Mouse (Mus musculus) small intestine, adult 2 months (tissue): ENCODE data around the gene Ppard. TPM values are rescaled to one million over a fixed set of nuclear protein-coding genes. Genes with fewer than 3 reads are reported as not detected.
A peak's percentile ranks its signal among the peaks of the same experiment; 100 is the strongest.

Experiments used
- H3K27ac ChIP-seq: fragments of 200-500 bp; 2 replicates; pipeline ENCODE4 v1.5.1; 2012; ENCODE audit warnings: low read depth, low read length, control low read depth, inconsistent platforms; ENCODE audit not compliant: insufficient read depth
- H3K27me3 ChIP-seq: fragments of 200-500 bp; 2 replicates; pipeline ENCODE4 v1.6.1; 2012; ENCODE audit warnings: mild to moderate bottlenecking, moderate library complexity, low read length, inconsistent platforms; ENCODE audit not compliant: control insufficient read depth, insufficient read depth
- H3K36me3 ChIP-seq: fragments of 200-500 bp; 2 replicates; pipeline ENCODE4 v1.6.1; 2012; ENCODE audit warnings: mild to moderate bottlenecking, low read length, control low read depth, inconsistent platforms; ENCODE audit not compliant: control insufficient read depth, insufficient read depth
- H3K4me1 ChIP-seq: fragments of 200-500 bp; 2 replicates; pipeline ENCODE4 v1.6.1; 2012; ENCODE audit warnings: low read length, inconsistent platforms, mixed read lengths; ENCODE audit not compliant: control insufficient read depth, insufficient read depth, insufficient read length
- H3K4me3 ChIP-seq: fragments of 200-500 bp; 2 replicates; pipeline ENCODE4 v1.5.1; 2012; ENCODE audit warnings: low read depth, mild to moderate bottlenecking, control low read depth, inconsistent platforms, low read length, moderate library complexity
- CTCF ChIP-seq: fragments of 200-500 bp; IDR thresholded peaks from 2 replicates; pipeline ENCODE4 v1.5.1; 2012; ENCODE audit warnings: low read depth, mild to moderate bottlenecking, control low read depth, inconsistent platforms, low read length, moderate library complexity, mixed read lengths; ENCODE audit not compliant: insufficient replicate concordance, insufficient read length; ENCODE audit errors: extremely low read depth
- POLR2A ChIP-seq: fragments of 200-500 bp; IDR thresholded peaks from 2 replicates; pipeline ENCODE4 v1.6.1; 2012; ENCODE audit warnings: low read depth, mild to moderate bottlenecking, control low read depth, inconsistent platforms, low read length, moderate library complexity
- WGBS: fragments of 180-500 bp; shearing (Covaris S2); methylation state at CpG from one replicate; pipeline ENCODE4 v1.1.7; 2018; 5-methylcytosine and 5-hydroxymethylcytosine counted together
- polyA plus RNA-seq: library from polyadenylated mRNA; depleted of rRNA; stranded (reverse); fragments of >200 nt; gene quantifications from 2 replicates; pipeline ENCODE4 v1.2.3, GENCODE M21; 2012; rRNA removed

Gene Ppard
- 118 and 203 TPM in 2 replicates for polyA plus RNA-seq

DNA sequence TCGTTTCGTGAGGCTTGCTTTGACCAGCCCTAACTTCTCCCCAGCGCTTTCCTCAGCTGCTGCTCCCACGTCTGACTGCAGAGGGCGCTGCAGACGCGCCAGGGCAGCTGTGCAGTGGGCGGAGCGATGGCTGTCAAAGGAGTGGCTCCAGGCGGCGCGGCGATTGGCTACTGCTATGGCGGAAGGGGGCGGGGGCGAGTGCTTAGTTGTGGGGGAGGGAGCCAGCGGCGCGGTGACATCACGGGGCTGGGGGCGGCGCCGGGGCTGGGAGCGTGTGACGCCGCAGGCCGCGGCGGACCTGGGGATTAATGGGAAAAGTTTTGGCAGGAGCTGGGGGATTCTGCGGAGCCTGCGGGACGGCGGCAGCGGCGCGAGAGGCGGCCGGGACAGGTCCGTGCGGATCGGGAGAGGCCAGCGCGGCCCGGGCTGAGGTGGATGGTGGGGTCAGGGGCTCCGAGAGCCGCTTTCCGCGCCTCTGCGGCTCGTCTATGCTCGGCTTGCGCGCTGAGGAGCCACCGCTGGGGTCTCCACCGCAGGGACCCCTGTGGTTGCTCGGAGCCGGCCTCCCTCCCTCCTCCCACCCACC lies at the start of gene Ppard:
Gene Ppard (plus strand): TSS at position 226 of the 586 bp plus-strand sequence.
- H3K4me1 ChIP-seq = peaks cover 38% of the 10 kb centered on the region
- H3K4me3 ChIP-seq = peak within 1 kb of the TSS; percentile 96
- TF ChIP-seq POLR2A (peak; percentile 88; the same call in 1 of the 2 replicates), CTCF (peak; percentile 96)
- H3K27me3 ChIP-seq = no peaks in the 10 kb centered on the region
- peaks cover 10% of the 10 kb centered on the region for H3K36me3 ChIP-seq
- under 1% methylated on average over 57 of the region's 57 CpGs for WGBS
- peak within 1 kb of the TSS; percentile 88 for H3K27ac ChIP-seq

DNA sequence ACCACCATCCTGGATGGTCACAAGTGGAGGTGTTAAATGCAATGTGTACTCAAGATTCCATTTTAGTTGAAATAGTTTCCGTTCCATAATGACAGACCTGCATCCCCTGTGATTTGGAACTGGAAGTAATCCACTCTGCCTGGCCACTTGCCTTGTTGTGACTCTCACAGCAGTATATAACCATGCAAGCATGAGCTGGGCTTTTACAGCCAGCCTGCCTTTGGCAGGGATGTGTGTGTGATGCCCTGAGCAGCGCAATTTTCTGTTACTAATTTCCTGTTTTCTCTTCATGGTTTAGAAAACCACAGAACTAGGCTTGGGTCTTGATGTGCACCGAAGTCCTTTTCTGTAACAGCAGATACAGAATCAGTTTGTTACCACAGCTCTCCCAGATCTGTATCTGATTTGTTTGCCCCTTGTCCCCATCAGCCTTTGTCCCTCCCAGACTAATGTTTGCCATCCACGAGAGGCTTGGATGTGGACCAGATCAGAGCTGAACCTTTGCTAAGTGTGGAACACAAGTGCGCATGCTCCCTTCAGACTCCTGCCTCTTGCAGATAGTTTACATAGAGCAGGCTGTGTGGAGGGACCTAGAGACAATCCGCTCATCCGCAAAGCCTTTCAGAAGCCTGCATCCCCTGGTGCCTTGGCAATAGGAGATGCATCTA lies 47.4 kb upstream of the Ppard start:
- Histone ChIP-seq H3K36me3 (peaks cover 3% of the 10 kb centered on the region; the same call in 1 of the 2 replicates), H3K27ac (no peak overlapping the region), H3K4me3 (no peak overlapping the region), H3K27me3 (no peaks in the 10 kb centered on the region), H3K4me1 (no peaks in the 10 kb centered on the region)
- 57% methylated on average over 7 of the region's 7 CpGs for WGBS
- TF ChIP-seq POLR2A (no peak), CTCF (no peak)

DNA sequence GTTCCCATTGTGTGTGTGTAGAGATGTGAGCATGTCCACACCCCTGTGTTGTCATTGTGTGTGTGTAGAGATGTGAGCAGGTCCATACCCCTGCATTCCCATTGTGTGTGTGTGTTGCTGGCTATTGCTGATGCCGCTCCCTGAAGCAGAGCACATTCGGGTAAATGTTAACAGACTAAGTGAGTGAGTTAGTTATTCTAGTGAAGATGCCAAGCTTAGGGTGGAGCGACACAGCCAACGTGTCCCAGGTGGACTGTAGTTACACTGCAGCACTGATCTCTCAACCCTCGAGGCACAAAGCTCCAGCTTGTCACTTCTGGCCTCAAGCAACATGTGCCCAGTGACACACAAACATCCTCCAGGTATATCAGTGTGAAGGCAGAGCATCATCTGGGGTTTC lies 44.2 kb upstream of the Ppard start:
- H3K36me3 ChIP-seq = peaks cover 7% of the 10 kb centered on the region
- 86% methylated on average over 5 of the region's 5 CpGs for WGBS
- TF ChIP-seq CTCF (no peak), POLR2A (no peak)
- H3K4me3 ChIP-seq = no peak overlapping the region
- H3K4me1 ChIP-seq = no peaks in the 10 kb centered on the region
- H3K27ac ChIP-seq = no peak overlapping the region
- H3K27me3 ChIP-seq = no peaks in the 10 kb centered on the region

DNA sequence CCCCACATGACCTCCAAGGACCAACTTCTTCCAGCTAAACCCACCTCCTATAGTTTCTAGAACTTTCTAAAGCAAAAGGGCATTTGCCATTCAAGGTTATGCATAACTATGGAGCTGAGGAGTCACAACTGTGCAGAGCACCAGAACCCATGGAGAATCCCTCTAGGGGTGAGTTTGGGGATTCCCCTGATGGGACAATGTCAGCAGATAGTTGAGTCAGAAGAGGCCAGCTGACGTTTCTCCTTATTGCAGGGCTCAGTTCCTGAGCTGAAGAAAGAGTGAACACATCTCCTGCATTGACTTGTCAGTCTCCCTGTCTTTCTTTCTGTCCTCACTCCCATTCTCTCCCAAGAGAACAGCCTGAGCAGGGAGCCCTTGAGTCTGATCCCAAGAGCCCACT lies 39.7 kb upstream of the Ppard start:
- TF ChIP-seq CTCF (no peak), POLR2A (no peak)
- Histone ChIP-seq H3K4me1 (no peaks in the 10 kb centered on the region), H3K27ac (no peak overlapping the region), H3K4me3 (no peak overlapping the region), H3K36me3 (peaks cover 7% of the 10 kb centered on the region), H3K27me3 (no peaks in the 10 kb centered on the region)
- 36% methylated on average over 1 of the region's 1 CpGs for WGBS

DNA sequence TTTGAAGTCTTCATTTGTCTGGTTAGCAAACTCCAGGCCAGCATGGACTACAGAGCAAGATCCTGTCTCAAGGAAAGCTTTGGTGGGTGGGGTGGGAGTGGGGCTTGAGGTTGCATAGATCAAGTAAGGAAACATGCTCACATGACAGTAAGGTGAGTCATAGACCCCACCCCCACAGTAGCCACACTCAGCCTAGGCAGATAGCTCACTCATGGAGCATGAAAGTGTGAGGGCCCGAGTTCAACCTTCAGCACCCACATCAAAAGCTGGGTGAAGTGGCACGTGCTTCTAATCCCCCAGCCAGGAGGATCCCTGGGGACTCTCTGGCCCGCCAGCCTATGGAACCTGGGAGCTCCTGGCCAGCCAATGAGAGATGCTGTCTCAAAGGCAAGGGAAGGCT lies 38.9 kb upstream of the Ppard start:
- H3K36me3 ChIP-seq = peaks cover 7% of the 10 kb centered on the region
- H3K4me1 ChIP-seq = no peaks in the 10 kb centered on the region
- no peak overlapping the region for H3K27ac ChIP-seq
- no peaks in the 10 kb centered on the region for H3K27me3 ChIP-seq
- TF ChIP-seq CTCF = no peak
- WGBS = 79% methylated on average over 3 of the region's 3 CpGs
- H3K4me3 ChIP-seq = no peak overlapping the region

DNA sequence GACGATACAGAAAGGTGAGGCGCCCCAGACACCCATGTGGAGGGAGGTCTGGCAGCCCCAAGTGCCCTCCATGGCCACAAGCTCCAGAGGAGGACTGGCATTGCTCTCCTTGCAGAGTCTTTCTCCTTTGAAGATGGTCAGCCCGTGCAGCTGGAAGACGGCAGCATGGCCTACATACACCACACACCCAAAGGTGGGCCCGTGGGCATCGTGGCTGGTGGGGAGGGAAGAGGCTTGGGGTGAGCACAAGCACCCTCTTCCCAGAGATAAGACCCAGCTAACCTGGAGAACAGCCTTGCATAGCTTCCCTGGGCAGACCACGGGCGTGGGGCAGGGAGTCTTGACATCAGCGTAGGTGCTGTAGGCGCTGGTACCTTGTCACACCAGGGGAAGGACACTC lies 37.5 kb upstream of the Ppard start:
- no peak overlapping the region for H3K27ac ChIP-seq
- peaks cover 5% of the 10 kb centered on the region for H3K36me3 ChIP-seq
- no peaks in the 10 kb centered on the region for H3K27me3 ChIP-seq
- no peaks in the 10 kb centered on the region for H3K4me1 ChIP-seq
- no peak overlapping the region for H3K4me3 ChIP-seq
- 94% methylated on average over 10 of the region's 10 CpGs for WGBS
- no peak for TF ChIP-seq CTCF
- TF ChIP-seq POLR2A = no peak

GRCm38 (mm10) chr17:28197646-28198045 lies 34.9 kb upstream of the Ppard start:
- no peaks in the 10 kb centered on the region for H3K27me3 ChIP-seq
- no peak overlapping the region for H3K4me3 ChIP-seq
- H3K4me1 ChIP-seq = no peaks in the 10 kb centered on the region
- H3K36me3 ChIP-seq = peaks cover 5% of the 10 kb centered on the region; the same call in 1 of the 2 replicates
- no peak for TF ChIP-seq CTCF
- TF ChIP-seq POLR2A = no peak
- H3K27ac ChIP-seq = no peak overlapping the region
- 88% methylated on average over 18 of the region's 18 CpGs for WGBS

GRCm38 (mm10) chr17:28201982-28202381 lies 30.5 kb upstream of the Ppard start:
- 87% methylated on average over 14 of the region's 14 CpGs for WGBS

More at GRCm38 (mm10) chr17:28201982-28202381, 30.5 kb upstream of the Ppard start:
- H3K36me3 ChIP-seq = peaks cover 5% of the 10 kb centered on the region; the same call in 1 of the 2 replicates
- no peak overlapping the region for H3K4me3 ChIP-seq
- no peaks in the 10 kb centered on the region for H3K4me1 ChIP-seq
- TF ChIP-seq CTCF = no peak
- H3K27me3 ChIP-seq = no peaks in the 10 kb centered on the region
- H3K27ac ChIP-seq = no peak overlapping the region
